Mouse (Mus musculus): ENCODE measurements around the gene Nfatc4. TPM values are rescaled to one million over a fixed set of nuclear protein-coding genes. Genes with fewer than 3 reads are reported as not detected.

The Nfatc4 gene
- polyA plus RNA-seq, 1 experiment = 22.3 TPM

- DNase-seq (ENCODE audit: low read depth) = no peak
- TF ChIP-seq CTCF (IDR thresholded peaks at IDR 0.05; ENCODE audit: borderline replicate concordance, extremely low read depth, insufficient read depth, insufficient read length) (peak; percentile 12; the same call in 1 of the 2 replicates), POLR2A (IDR thresholded peaks at IDR 0.05; ENCODE audit: borderline replicate concordance, extremely low read depth, insufficient read depth, insufficient read length, poor library complexity, severe bottlenecking) (no peak)
Measured at GRCm38 (mm10) chr14:55785195-55785594, 37.7 kb upstream of the Nfatc4 start.

- DNase-seq (ENCODE audit: low read depth) = no peak
- TF ChIP-seq POLR2A (IDR thresholded peaks at IDR 0.05; ENCODE audit: borderline replicate concordance, extremely low read depth, insufficient read depth, insufficient read length, poor library complexity, severe bottlenecking) (no peak), CTCF (IDR thresholded peaks at IDR 0.05; ENCODE audit: borderline replicate concordance, extremely low read depth, insufficient read depth, insufficient read length) (no peak)
Measured at GRCm38 (mm10) chr14:55787731-55788130, 35.2 kb upstream of the Nfatc4 start.

- no peak for DNase-seq (ENCODE audit: low read depth)
Measured at GRCm38 (mm10) chr14:55788256-55789050, 34.5 kb upstream of the Nfatc4 start, which contains the start of gene Ripk3. Gene Ripk3 (minus strand): TSS chr14:55788865.

GRCm38 (mm10) chr14:55793461-55793860 is 29.5 kb upstream of the Nfatc4 start:
- no peak for TF ChIP-seq CTCF (IDR thresholded peaks at IDR 0.05; ENCODE audit: borderline replicate concordance, extremely low read depth, insufficient read depth, insufficient read length)
- TF ChIP-seq POLR2A (IDR thresholded peaks at IDR 0.05; ENCODE audit: borderline replicate concordance, extremely low read depth, insufficient read depth, insufficient read length, poor library complexity, severe bottlenecking) = no peak
- no peak for DNase-seq (ENCODE audit: low read depth)

More at GRCm38 (mm10) chr14:55788256-55789050, 34.5 kb upstream of the Nfatc4 start, which contains the start of gene Ripk3:
- TF ChIP-seq POLR2A (IDR thresholded peaks at IDR 0.05; ENCODE audit: borderline replicate concordance, extremely low read depth, insufficient read depth, insufficient read length, poor library complexity, severe bottlenecking) (no peak), CTCF (IDR thresholded peaks at IDR 0.05; ENCODE audit: borderline replicate concordance, extremely low read depth, insufficient read depth, insufficient read length) (no peak)

- no peak for TF ChIP-seq CTCF (IDR thresholded peaks at IDR 0.05; ENCODE audit: borderline replicate concordance, extremely low read depth, insufficient read depth, insufficient read length)
- DNase-seq (ENCODE audit: low read depth) = no peak
Measured at GRCm38 (mm10) chr14:55793946-55794345, 29.0 kb upstream of the Nfatc4 start.

- TF ChIP-seq CTCF (IDR thresholded peaks at IDR 0.05; ENCODE audit: borderline replicate concordance, extremely low read depth, insufficient read depth, insufficient read length) = no peak
- no peak for TF ChIP-seq POLR2A (IDR thresholded peaks at IDR 0.05; ENCODE audit: borderline replicate concordance, extremely low read depth, insufficient read depth, insufficient read length, poor library complexity, severe bottlenecking)
- DNase-seq (ENCODE audit: low read depth) = no peak
Measured at GRCm38 (mm10) chr14:55795380-55796163, 27.4 kb upstream of the Nfatc4 start.

GRCm38 (mm10) chr14:55814885-55815284 is 8.1 kb upstream of the Nfatc4 start:
- peak; percentile 94 for DNase-seq (ENCODE audit: low read depth)
- TF ChIP-seq CTCF (IDR thresholded peaks at IDR 0.05; ENCODE audit: borderline replicate concordance, extremely low read depth, insufficient read depth, insufficient read length) (no peak), POLR2A (IDR thresholded peaks at IDR 0.05; ENCODE audit: borderline replicate concordance, extremely low read depth, insufficient read depth, insufficient read length, poor library complexity, severe bottlenecking) (no peak)

- TF ChIP-seq CTCF (IDR thresholded peaks at IDR 0.05; ENCODE audit: borderline replicate concordance, extremely low read depth, insufficient read depth, insufficient read length) = no peak
- TF ChIP-seq POLR2A (IDR thresholded peaks at IDR 0.05; ENCODE audit: borderline replicate concordance, extremely low read depth, insufficient read depth, insufficient read length, poor library complexity, severe bottlenecking) = no peak
- peak; percentile 69 for DNase-seq (ENCODE audit: low read depth)
Measured at GRCm38 (mm10) chr14:55815310-55815751, 7.6 kb upstream of the Nfatc4 start.

GRCm38 (mm10) chr14:55819845-55820405 is 3.0 kb upstream of the Nfatc4 start:
- no peak for TF ChIP-seq CTCF (IDR thresholded peaks at IDR 0.05; ENCODE audit: borderline replicate concordance, extremely low read depth, insufficient read depth, insufficient read length)
- TF ChIP-seq POLR2A (IDR thresholded peaks at IDR 0.05; ENCODE audit: borderline replicate concordance, extremely low read depth, insufficient read depth, insufficient read length, poor library complexity, severe bottlenecking) = no peak
- no peak for DNase-seq (ENCODE audit: low read depth)

GRCm38 (mm10) chr14:55820576-55820975 is 2.4 kb upstream of the Nfatc4 start:
- no peak for TF ChIP-seq CTCF (IDR thresholded peaks at IDR 0.05; ENCODE audit: borderline replicate concordance, extremely low read depth, insufficient read depth, insufficient read length)
- TF ChIP-seq POLR2A (IDR thresholded peaks at IDR 0.05; ENCODE audit: borderline replicate concordance, extremely low read depth, insufficient read depth, insufficient read length, poor library complexity, severe bottlenecking) = no peak
- DNase-seq (ENCODE audit: low read depth) = no peak

- DNase-seq (ENCODE audit: low read depth) = peak; percentile 94
- no peak for TF ChIP-seq POLR2A (IDR thresholded peaks at IDR 0.05; ENCODE audit: borderline replicate concordance, extremely low read depth, insufficient read depth, insufficient read length, poor library complexity, severe bottlenecking)
- TF ChIP-seq CTCF (IDR thresholded peaks at IDR 0.05; ENCODE audit: borderline replicate concordance, extremely low read depth, insufficient read depth, insufficient read length) = peak; percentile 97
Measured at GRCm38 (mm10) chr14:55822435-55822990, 431 bp upstream of the Nfatc4 start.
